Mouse (Mus musculus): Measurements from ENCODE around the gene Trem1. TPM values are rescaled to one million over a fixed set of nuclear protein-coding genes. Genes with fewer than 3 reads are reported as not detected.

The Trem1 gene
- polyA plus RNA-seq, 1 experiment from 2014 or later = 0.23 TPM

GRCm38 (mm10) chr17:48264662-48265061, 32.1 kb downstream of the Trem1 start:
- Histone ChIP-seq H3K27me3 (replicated peaks; ENCODE audit: control insufficient read depth, insufficient read depth, low read length) (no peaks in the 10 kb centered on the region), H3K4me2 (replicated peaks; ENCODE audit: low read depth) (no peak overlapping the region), H3K4me1 (replicated peaks; ENCODE audit: control insufficient read depth, insufficient read depth, low read length) (peaks cover 16% of the 10 kb centered on the region), H3K36me3 (ENCODE audit: control insufficient read depth, insufficient read depth) (no peaks in the 10 kb centered on the region), H3K27ac (ENCODE audit: low read depth, low read length) (no peak overlapping the region), H3K9ac (ENCODE audit: low read depth, low read length) (no peak overlapping the region), H3K4me3 (ENCODE audit: low read depth, low read length) (no peak overlapping the region), H3K9me3 (ENCODE audit: control insufficient read depth) (no peaks in the 10 kb centered on the region)
- no peak for ATAC-seq
- TF ChIP-seq CTCF (IDR thresholded peaks at IDR 0.05; ENCODE audit: low read depth) = no peak
- 93% methylated on average over 7 of the region's 7 CpGs for WGBS

- no peak for ATAC-seq
- Histone ChIP-seq H3K4me1 (replicated peaks; ENCODE audit: control insufficient read depth, insufficient read depth, low read length) (peaks cover 16% of the 10 kb centered on the region), H3K4me2 (replicated peaks; ENCODE audit: low read depth) (no peak overlapping the region; the same call in 1 of the 2 replicates), H3K9ac (ENCODE audit: low read depth, low read length) (no peak overlapping the region), H3K4me3 (ENCODE audit: low read depth, low read length) (no peak overlapping the region), H3K27ac (ENCODE audit: low read depth, low read length) (no peak overlapping the region), H3K36me3 (ENCODE audit: control insufficient read depth, insufficient read depth) (no peaks in the 10 kb centered on the region), H3K9me3 (ENCODE audit: control insufficient read depth) (no peaks in the 10 kb centered on the region), H3K27me3 (replicated peaks; ENCODE audit: control insufficient read depth, insufficient read depth, low read length) (no peaks in the 10 kb centered on the region)
- WGBS = 2% methylated on average over 2 of the region's 2 CpGs
- no peak for TF ChIP-seq CTCF (IDR thresholded peaks at IDR 0.05; ENCODE audit: low read depth)
These were observed 33.6 kb downstream of the Trem1 start for GRCm38 (mm10) chr17:48266138-48266537.

GRCm38 (mm10) chr17:48266610-48267304, 34.2 kb downstream of the Trem1 start:
- no peaks in the 10 kb centered on the region for H3K36me3 ChIP-seq (ENCODE audit: control insufficient read depth, insufficient read depth)
- no peaks in the 10 kb centered on the region for H3K9me3 ChIP-seq (ENCODE audit: control insufficient read depth)
- no peak overlapping the region for H3K4me3 ChIP-seq (ENCODE audit: low read depth, low read length)
- H3K9ac ChIP-seq (ENCODE audit: low read depth, low read length) = no peak overlapping the region
- 11% methylated on average over 2 of the region's 2 CpGs for WGBS
- peak; percentile 36; the same call in 1 of the 2 replicates for ATAC-seq
- H3K4me2 ChIP-seq (replicated peaks; ENCODE audit: low read depth) = no peak overlapping the region; the same call in 1 of the 2 replicates
- H3K27ac ChIP-seq (ENCODE audit: low read depth, low read length) = no peak overlapping the region
- no peak for TF ChIP-seq CTCF (IDR thresholded peaks at IDR 0.05; ENCODE audit: low read depth)
- no peaks in the 10 kb centered on the region for H3K27me3 ChIP-seq (replicated peaks; ENCODE audit: control insufficient read depth, insufficient read depth, low read length)
- peaks cover 16% of the 10 kb centered on the region for H3K4me1 ChIP-seq (replicated peaks; ENCODE audit: control insufficient read depth, insufficient read depth, low read length)

- TF ChIP-seq CTCF (IDR thresholded peaks at IDR 0.05; ENCODE audit: low read depth) = no peak
- 47% methylated on average over 1 of the region's 1 CpGs for WGBS
These were observed 35.0 kb downstream of the Trem1 start for GRCm38 (mm10) chr17:48267591-48267990.

GRCm38 (mm10) chr17:48268276-48268675, 35.7 kb downstream of the Trem1 start:
- TF ChIP-seq CTCF (IDR thresholded peaks at IDR 0.05; ENCODE audit: low read depth) = no peak
- no peak overlapping the region for H3K27ac ChIP-seq (ENCODE audit: low read depth, low read length)
- H3K4me1 ChIP-seq (replicated peaks; ENCODE audit: control insufficient read depth, insufficient read depth, low read length) = peaks cover 16% of the 10 kb centered on the region
- no peaks in the 10 kb centered on the region for H3K9me3 ChIP-seq (ENCODE audit: control insufficient read depth)
- no peak overlapping the region for H3K4me3 ChIP-seq (ENCODE audit: low read depth, low read length)
- no peaks in the 10 kb centered on the region for H3K36me3 ChIP-seq (ENCODE audit: control insufficient read depth, insufficient read depth)
- no peak overlapping the region for H3K9ac ChIP-seq (ENCODE audit: low read depth, low read length)
- no peak for ATAC-seq
- no peaks in the 10 kb centered on the region for H3K27me3 ChIP-seq (replicated peaks; ENCODE audit: control insufficient read depth, insufficient read depth, low read length)
- no peak overlapping the region for H3K4me2 ChIP-seq (replicated peaks; ENCODE audit: low read depth)

More at GRCm38 (mm10) chr17:48267591-48267990, 35.0 kb downstream of the Trem1 start:
- no peak overlapping the region for H3K9ac ChIP-seq (ENCODE audit: low read depth, low read length)
- no peaks in the 10 kb centered on the region for H3K27me3 ChIP-seq (replicated peaks; ENCODE audit: control insufficient read depth, insufficient read depth, low read length)
- no peak overlapping the region for H3K27ac ChIP-seq (ENCODE audit: low read depth, low read length)
- no peaks in the 10 kb centered on the region for H3K9me3 ChIP-seq (ENCODE audit: control insufficient read depth)
- ATAC-seq = no peak
- peaks cover 16% of the 10 kb centered on the region for H3K4me1 ChIP-seq (replicated peaks; ENCODE audit: control insufficient read depth, insufficient read depth, low read length)
- no peak overlapping the region for H3K4me2 ChIP-seq (replicated peaks; ENCODE audit: low read depth)
- no peaks in the 10 kb centered on the region for H3K36me3 ChIP-seq (ENCODE audit: control insufficient read depth, insufficient read depth)
- no peak overlapping the region for H3K4me3 ChIP-seq (ENCODE audit: low read depth, low read length)

- ATAC-seq = no peak
- TF ChIP-seq CTCF (IDR thresholded peaks at IDR 0.05; ENCODE audit: low read depth) = no peak
- 69% methylated on average over 4 of the region's 4 CpGs for WGBS
- H3K27me3 ChIP-seq (replicated peaks; ENCODE audit: control insufficient read depth, insufficient read depth, low read length) = no peaks in the 10 kb centered on the region
- no peaks in the 10 kb centered on the region for H3K36me3 ChIP-seq (ENCODE audit: control insufficient read depth, insufficient read depth)
- no peak overlapping the region for H3K27ac ChIP-seq (ENCODE audit: low read depth, low read length)
- peaks cover 12% of the 10 kb centered on the region for H3K4me1 ChIP-seq (replicated peaks; ENCODE audit: control insufficient read depth, insufficient read depth, low read length)
- H3K9ac ChIP-seq (ENCODE audit: low read depth, low read length) = no peak overlapping the region
- H3K9me3 ChIP-seq (ENCODE audit: control insufficient read depth) = no peaks in the 10 kb centered on the region
- no peak overlapping the region for H3K4me2 ChIP-seq (replicated peaks; ENCODE audit: low read depth)
- H3K4me3 ChIP-seq (ENCODE audit: low read depth, low read length) = no peak overlapping the region
These were observed 37.3 kb downstream of the Trem1 start for GRCm38 (mm10) chr17:48269833-48270232.
